Mouse (Mus musculus) olfactory bulb, adult 2 months (tissue): ENCODE data around the gene Pax7.

Source experiments
- CTCF ChIP-seq: fragments of 200-500 bp; IDR thresholded peaks from 2 replicates; pipeline ENCODE4 v1.5.1; 2012; ENCODE audit warnings: low read depth, mild to moderate bottlenecking, low read length, moderate library complexity; ENCODE audit not compliant: insufficient read depth
- POLR2A ChIP-seq: fragments of 200-500 bp; IDR thresholded peaks from 2 replicates; pipeline ENCODE4 v1.6.1; 2012; ENCODE audit warnings: mild to moderate bottlenecking, low read depth, low read length, moderate library complexity; ENCODE audit not compliant: insufficient read depth

- TF ChIP-seq POLR2A = no peak
- TF ChIP-seq CTCF = no peak
Measured at GRCm38 (mm10) chr4:139716477-139717169, 116.7 kb downstream of the Pax7 start.
